Mouse (Mus musculus) v-Abl transformed pro-B cells (cell line): Measurements from ENCODE around the gene Iqschfp.
"Not testable (repeated sequence)": the region's sequence is repeated elsewhere in the genome, so short reads cannot be mapped to it uniquely, and the experiment has no call there.

Experiments
- in situ Hi-C, 2 experiments: fragments of 400-800 bp; cut with MboI; formaldehyde crosslinking; loops; one replicate each; pipeline ENCODE4 v1.15.1; 2025; ENCODE audit not compliant: unreplicated experiment in 2 of 2

Iqschfp gene

GRCm38 (mm10) chr3:68059162-68059800, 167.2 kb downstream of the Iqschfp start:
- in situ Hi-C loops: loop anchor here (10.0 to 25.0 kb wide), 8 partner anchors 553 to 1853 kb away; partner anchors contain the start of gene Gfm1 (in 1 of the 2)

- in situ Hi-C loops: loop anchor here (10.0 to 25.0 kb wide), 7 partner anchors 548 to 1848 kb away; partner anchors contain the start of gene Gfm1 (in 1 of the 2)
These were observed 172.7 kb downstream of the Iqschfp start, which contains the start of gene Schip1 for GRCm38 (mm10) chr3:68064731-68065130. TSS of gene Schip1 (plus strand) at chr3:68064802.

- in situ Hi-C loops: loop anchor here (25.0 kb wide), 6 partner anchors 541 to 1841 kb away; partner anchors contain the start of gene Gfm1 (in 1 of the 2)
These were observed 179.7 kb downstream of the Iqschfp start for GRCm38 (mm10) chr3:68071395-68072386.

GRCm38 (mm10) chr3:68077406-68077805, 185.4 kb downstream of the Iqschfp start:
- in situ Hi-C loops: no loop called here

- in situ Hi-C loops: no loop called here
These were observed 193.0 kb downstream of the Iqschfp start for GRCm38 (mm10) chr3:68085024-68085423.

GRCm38 (mm10) chr3:68092108-68092507, 200.1 kb downstream of the Iqschfp start:
- in situ Hi-C loops: no loop called here

GRCm38 (mm10) chr3:68096724-68097431, 204.8 kb downstream of the Iqschfp start:
- in situ Hi-C loops: no loop called here

GRCm38 (mm10) chr3:68099561-68099960, 207.5 kb downstream of the Iqschfp start:
- in situ Hi-C loops: not testable (repeated sequence)

- in situ Hi-C loops: no loop called here
These were observed 209.3 kb downstream of the Iqschfp start for GRCm38 (mm10) chr3:68101343-68101742.

GRCm38 (mm10) chr3:68105081-68105685, 213.2 kb downstream of the Iqschfp start:
- in situ Hi-C loops: no loop called here

GRCm38 (mm10) chr3:68121338-68121737, 229.3 kb downstream of the Iqschfp start:
- in situ Hi-C loops: no loop called here

- in situ Hi-C loops: no loop called here
These were observed 234.3 kb downstream of the Iqschfp start for GRCm38 (mm10) chr3:68126284-68126856.

GRCm38 (mm10) chr3:68130386-68130785, 238.4 kb downstream of the Iqschfp start:
- in situ Hi-C loops: no loop called here

- in situ Hi-C loops: no loop called here
These were observed 247.0 kb downstream of the Iqschfp start for GRCm38 (mm10) chr3:68138833-68139627.

- in situ Hi-C loops: no loop called here
These were observed 258.7 kb downstream of the Iqschfp start for GRCm38 (mm10) chr3:68150688-68151087.

- in situ Hi-C loops: no loop called here
These were observed 268.1 kb downstream of the Iqschfp start for GRCm38 (mm10) chr3:68160175-68160574.

- in situ Hi-C loops: no loop called here
These were observed 268.7 kb downstream of the Iqschfp start for GRCm38 (mm10) chr3:68160760-68161159.

GRCm38 (mm10) chr3:68178248-68178647, 286.2 kb downstream of the Iqschfp start:
- in situ Hi-C loops: no loop called here

GRCm38 (mm10) chr3:68187471-68187870, 295.4 kb downstream of the Iqschfp start:
- in situ Hi-C loops: no loop called here
